Mouse (Mus musculus): Measurements from ENCODE around the gene Map2k6.

- no peak for TF ChIP-seq CTCF (IDR thresholded peaks at IDR 0.05)
- TF ChIP-seq EP300 (IDR thresholded peaks at IDR 0.05): no peak
These were observed 77.6 kb downstream of the Map2k6 start for GRCm38 (mm10) chr11:110476361-110477151.
